Mouse (Mus musculus) adrenal gland, adult 8-10 months (tissue): Measurements from ENCODE around the gene Sema4f. TPM values are rescaled to one million over a fixed set of nuclear protein-coding genes. Genes with fewer than 3 reads are reported as not detected.

Source experiments
- DNase-seq: peaks from one replicate; pipeline ENCODE4 v3.0.0; 2022
- total RNA-seq, 4 experiments: library from RNA; stranded (reverse); gene quantifications; 2 replicates each; pipeline ENCODE4 v1.2.4; 2022

Gene Sema4f
- total RNA-seq, result 1 to 10 TPM in 3 of 4 experiments, under 1 TPM in 1; 0.96 to 2.5 (median 1.4) TPM

GRCm38 (mm10) chr6:82939167-82939912, at the start of gene Sema4f:
Gene Sema4f (minus strand): TSS chr6:82939769.
- peak; percentile 19 for DNase-seq

- DNase-seq, result no peak
Measured at GRCm38 (mm10) chr6:82987411-82987971, 47.9 kb upstream of the Sema4f start.

- peak; percentile 24 for DNase-seq
Measured at GRCm38 (mm10) chr6:82971031-82971430, 31.5 kb upstream of the Sema4f start.

- no peak for DNase-seq
Measured at GRCm38 (mm10) chr6:82969249-82970084, 29.9 kb upstream of the Sema4f start.

- DNase-seq, result no peak
Measured at GRCm38 (mm10) chr6:82961664-82962063, 22.1 kb upstream of the Sema4f start.

GRCm38 (mm10) chr6:82956553-82957251, 17.1 kb upstream of the Sema4f start:
- no peak for DNase-seq

- DNase-seq, result no peak
Measured at GRCm38 (mm10) chr6:82946651-82947050, 7.1 kb upstream of the Sema4f start, which contains the start of gene M1ap. Gene M1ap (plus strand): TSS chr6:82946902.

GRCm38 (mm10) chr6:82945750-82946149, 6.2 kb upstream of the Sema4f start:
- DNase-seq, result no peak

- DNase-seq, result no peak
Measured at GRCm38 (mm10) chr6:82940765-82941164, 1.2 kb upstream of the Sema4f start.

DNA sequence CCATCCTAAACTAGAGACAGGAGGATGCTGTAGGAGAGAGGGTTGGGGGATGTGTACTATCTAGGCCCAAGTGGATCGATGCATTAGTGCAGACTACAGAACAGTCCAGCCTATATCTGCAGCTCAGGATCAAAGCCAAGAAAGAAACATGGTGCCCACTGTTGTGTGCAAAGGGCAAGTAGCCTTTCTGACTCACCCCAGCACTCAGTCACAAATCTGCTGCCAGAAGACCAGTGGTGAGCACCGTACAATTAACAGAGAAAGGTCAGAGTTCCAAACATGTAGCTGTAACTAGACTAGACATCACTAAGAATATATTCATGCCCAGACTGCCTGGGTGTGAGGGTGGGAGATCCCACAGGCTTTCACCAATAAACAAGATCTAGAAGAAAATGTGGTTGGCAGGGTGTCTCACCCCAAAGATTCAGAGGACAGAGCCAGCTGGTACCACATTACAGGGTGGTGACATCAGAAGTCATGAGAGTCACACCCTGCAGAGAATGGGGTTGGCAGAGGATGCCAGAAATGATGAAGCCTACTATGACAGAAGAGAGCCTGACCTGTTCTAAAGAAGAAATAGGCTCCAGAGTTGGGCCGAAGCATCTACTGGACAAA, 4.8 kb downstream of the Sema4f start:
- DNase-seq, result no peak

DNA sequence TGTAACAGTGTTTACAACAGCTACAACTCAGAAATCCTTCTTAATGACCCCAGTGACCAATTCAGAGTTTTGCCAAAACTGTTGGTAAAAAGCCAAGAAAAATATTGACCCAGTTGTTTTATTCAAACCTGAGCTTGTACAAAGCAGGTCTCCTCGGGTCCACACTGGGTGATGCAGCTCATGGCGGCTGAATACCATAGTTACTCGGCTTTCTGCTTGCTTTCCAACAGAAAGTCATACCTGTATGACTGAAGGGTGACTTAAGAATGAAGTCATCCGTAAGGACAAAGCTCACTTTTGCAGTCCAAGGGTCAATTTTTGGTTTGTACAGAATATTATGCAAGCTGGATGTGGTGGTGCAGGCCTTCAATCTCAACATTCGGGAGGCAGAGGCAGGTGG, 12.0 kb downstream of the Sema4f start:
- no peak for DNase-seq

DNA sequence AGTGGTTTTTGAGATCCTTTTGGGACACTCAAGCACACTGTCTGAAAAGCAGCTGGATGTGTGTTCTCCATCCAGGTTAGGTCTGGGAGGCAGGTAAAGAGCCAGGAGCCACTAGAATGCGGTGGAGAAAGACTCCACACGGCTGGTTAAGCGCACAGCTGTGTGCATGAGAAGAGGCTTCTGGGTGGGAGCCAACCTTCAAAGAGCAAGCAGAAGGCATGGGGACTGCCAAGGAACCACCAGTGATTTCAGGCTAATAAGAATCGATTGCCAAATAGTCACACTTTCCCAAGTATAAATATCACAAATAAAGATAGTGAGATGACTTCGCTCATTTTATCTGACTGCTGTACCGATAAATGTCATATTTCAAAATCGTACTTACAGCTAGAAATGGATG, 13.0 kb downstream of the Sema4f start:
- DNase-seq, result no peak

DNA sequence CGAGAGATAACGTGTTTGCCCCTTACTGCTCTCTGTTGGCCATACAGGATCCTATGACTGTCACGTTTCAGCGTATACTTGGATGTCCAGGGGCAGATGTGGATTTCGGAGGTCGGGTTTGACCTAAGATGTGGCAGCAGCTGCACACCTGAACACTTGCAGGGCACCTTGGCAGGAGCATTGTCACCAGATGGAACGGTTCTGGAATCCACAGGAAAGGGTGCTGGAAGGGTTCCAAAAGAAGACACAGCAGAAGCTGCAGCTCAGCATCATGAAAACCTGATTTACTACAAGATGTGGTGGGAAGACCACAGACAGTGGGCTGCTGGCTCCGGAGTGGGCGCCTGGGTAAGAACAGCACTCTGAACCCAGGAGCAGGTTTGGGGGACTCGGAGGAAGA, 13.5 kb downstream of the Sema4f start:
- DNase-seq, result no peak

GRCm38 (mm10) chr6:82925005-82925404, 14.6 kb downstream of the Sema4f start:
- DNase-seq, result no peak

DNA sequence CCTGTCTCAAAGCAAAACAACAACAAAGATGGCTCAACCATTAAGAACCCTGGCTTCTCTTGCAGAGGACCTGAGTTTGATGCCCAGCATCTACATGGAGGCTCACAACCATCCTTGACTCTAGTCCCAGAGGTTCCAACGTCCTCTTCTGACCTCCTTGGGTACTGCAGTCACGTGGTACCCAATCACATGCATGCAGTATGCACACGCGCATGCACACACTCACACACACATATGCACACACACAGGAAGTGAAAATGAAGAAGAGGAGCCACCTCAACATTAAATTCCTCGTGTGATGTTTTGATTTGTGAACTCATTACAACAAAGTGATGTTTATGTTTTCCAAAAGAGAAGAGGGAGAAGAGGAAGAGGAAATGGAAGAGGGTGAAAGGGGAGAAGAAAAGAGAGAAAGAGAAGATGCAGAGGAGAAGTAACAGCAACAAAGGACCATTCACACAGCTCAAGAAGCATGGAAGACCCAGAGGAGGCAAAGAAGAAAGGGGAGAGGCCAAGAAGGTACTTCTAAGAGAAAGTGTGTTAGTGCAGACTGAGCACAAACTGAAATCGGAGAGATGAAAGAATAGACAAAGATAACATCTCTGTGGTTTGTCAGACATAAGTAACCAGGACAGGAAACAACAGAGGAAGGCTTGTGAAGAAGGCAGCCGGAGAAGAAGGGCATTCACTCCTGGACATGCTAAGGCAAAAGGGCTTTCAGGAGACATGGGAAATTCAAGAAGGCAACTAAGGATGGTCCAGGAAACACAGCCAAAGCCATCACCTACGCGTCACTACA, 17.9 kb downstream of the Sema4f start:
- DNase-seq, result no peak

DNA sequence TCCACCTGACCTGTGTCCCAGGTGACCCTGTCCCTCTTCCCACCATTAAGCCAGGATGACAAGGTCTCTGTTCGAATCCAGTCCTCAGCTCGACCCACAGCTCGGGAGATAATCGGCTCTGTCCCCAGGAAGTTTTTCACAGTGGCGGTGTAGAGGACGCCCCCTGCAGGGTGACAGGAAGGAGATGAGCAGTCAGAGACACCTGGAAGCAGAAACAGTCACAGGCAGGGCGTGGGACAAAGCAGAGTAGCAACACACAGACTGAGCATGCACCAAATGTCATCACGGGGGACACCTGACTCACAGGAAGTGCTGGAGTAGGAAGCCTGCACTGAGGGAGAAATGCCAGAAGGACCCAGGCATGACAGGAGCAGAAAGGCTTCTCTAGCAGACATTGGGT, 20.0 kb downstream of the Sema4f start:
- no peak for DNase-seq

- no peak for DNase-seq
Measured at GRCm38 (mm10) chr6:82918371-82918770, 21.2 kb downstream of the Sema4f start.

DNA sequence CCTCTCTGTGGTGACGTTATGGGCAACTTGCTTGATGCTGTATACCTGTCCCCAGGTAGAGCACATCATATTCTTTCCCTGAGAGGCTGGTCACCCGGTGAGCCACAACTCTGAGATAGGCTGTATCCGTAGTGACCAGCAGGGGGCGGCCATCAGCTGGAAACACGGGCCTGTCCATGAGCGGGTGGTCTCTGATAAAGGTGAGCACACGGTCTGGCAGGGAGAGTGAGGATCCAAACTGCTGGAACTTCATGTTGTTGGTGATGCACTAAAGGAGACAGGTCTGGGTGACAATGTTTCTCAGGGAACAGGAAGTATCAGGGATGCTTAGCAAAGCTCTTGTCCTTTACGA, 21.8 kb downstream of the Sema4f start:
- no peak for DNase-seq

- no peak for DNase-seq
Measured at GRCm38 (mm10) chr6:82917076-82917777, 22.3 kb downstream of the Sema4f start.

GRCm38 (mm10) chr6:82916459-82916858, 23.1 kb downstream of the Sema4f start:
- DNase-seq, result no peak

DNA sequence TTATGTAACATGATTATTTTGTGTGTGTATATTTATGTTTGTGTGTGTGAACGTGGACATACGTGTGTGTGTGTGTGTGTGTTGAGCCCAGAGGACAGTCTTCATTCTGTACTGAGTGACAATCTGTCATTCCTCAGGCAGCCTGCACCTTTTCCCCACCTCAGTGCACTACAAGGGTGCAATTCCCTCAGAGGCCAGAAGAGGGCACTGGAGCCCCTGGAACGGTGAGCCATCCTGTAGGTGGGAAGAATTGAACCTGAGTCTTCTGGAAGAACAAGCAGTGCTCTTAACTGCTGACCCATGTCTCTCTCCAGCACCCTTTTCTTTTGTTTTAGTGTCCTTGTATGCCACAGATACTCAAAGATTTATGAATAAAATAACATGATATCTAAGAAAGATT, 23.7 kb downstream of the Sema4f start:
- DNase-seq, result peak; percentile 26
